Mouse (Mus musculus) ES-Bruce4 (cell line): ENCODE measurements around the gene Ptges.

Experiments used
- CTCF ChIP-seq: IDR thresholded peaks from one replicate; pipeline ENCODE4 v1.8.1; 2011; ENCODE audit warnings: low read depth, low read length
- POLR2A ChIP-seq: IDR thresholded peaks from one replicate; pipeline ENCODE4 v1.8.1; 2011; ENCODE audit warnings: low read length; ENCODE audit not compliant: insufficient read depth

DNA sequence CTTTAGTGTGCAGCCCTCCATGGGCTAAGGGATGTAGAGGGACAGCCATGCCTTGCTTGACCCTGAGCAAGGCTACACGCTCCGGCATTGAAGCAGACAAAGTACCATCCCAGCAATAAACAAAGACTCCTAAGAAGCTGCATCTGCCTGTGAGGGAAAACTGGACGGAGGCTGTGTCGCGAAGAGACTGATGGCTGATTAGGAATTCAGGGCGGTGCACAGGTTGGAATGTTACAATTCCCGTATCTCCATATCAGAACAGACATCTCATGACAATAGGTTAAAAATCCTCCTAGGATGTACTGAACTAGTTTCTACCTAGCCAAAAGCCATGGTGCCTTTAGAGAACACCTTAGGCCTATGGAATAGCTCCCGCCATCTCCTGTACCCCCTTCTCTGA is 23.8 kb downstream of the Ptges start:
- TF ChIP-seq POLR2A = no peak
- no peak for TF ChIP-seq CTCF
